Mouse (Mus musculus) CH12F3 (cell line): ENCODE data around the gene Lrch1.

Experiments used
- in situ Hi-C: fragments of 300-500 bp; cut with MboI; formaldehyde crosslinking; loops from 2 replicates; pipeline ENCODE4 v1.14.3; 2020; ENCODE audit warnings: low sequenced_read_pairs

The Lrch1 gene

GRCm38 (mm10) chr14:74922039-74922736 lies 25.5 kb downstream of the Lrch1 start:
- in situ Hi-C loops, result no loop called here

GRCm38 (mm10) chr14:74921471-74921870 lies 26.2 kb downstream of the Lrch1 start:
- in situ Hi-C loops, result no loop called here

DNA sequence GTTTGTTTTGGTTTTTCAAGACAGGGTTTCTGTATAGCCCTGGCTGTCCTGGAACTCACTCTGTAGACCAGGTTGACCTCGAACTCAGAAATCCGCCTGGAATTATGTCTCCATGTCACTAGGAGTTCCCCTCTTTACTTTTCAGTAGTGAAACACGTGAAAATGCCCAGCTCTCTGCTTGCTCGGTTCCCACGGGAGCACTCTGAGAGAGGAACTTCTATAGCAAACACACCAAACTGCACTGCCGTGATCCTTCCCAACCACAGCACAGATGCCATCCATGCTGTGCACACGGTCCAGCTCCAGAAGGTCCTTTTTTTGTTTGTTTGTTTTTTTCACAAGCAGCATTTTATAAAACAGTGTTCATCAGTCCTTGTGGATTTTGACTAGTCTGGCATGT lies 28.5 kb downstream of the Lrch1 start:
- in situ Hi-C loops, result no loop called here

GRCm38 (mm10) chr14:74918521-74919103 lies 29.1 kb downstream of the Lrch1 start:
- in situ Hi-C loops, result no loop called here

DNA sequence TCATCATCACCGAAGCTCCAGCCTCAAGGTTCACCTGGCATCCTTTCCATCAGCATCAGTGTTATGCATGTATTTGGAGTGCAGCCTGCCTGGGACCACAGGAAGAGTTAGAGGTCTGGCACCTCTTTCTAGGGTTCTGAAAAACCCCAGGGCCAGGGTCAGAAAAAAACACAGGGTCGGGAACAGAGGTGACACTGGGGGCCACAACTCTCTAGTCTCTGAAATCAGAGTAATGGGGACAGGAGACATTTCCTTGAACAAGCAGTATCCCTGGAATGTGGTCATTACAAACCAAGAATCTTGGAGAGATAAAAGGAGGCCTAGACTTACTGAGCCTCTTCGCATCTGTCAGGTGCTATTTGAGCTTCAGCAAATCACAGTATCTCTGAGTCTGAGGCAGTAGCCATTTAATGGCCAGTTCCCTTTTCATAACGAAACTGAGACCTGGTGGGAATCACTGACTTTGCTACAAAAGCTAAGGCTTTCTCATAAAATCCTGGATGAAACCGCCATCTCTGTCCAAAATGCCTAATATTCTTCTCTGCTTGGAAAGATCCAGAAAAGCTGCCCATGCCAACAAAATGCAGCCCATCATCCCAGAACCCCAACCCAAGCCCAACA lies 30.1 kb downstream of the Lrch1 start:
- in situ Hi-C loops, result no loop called here

DNA sequence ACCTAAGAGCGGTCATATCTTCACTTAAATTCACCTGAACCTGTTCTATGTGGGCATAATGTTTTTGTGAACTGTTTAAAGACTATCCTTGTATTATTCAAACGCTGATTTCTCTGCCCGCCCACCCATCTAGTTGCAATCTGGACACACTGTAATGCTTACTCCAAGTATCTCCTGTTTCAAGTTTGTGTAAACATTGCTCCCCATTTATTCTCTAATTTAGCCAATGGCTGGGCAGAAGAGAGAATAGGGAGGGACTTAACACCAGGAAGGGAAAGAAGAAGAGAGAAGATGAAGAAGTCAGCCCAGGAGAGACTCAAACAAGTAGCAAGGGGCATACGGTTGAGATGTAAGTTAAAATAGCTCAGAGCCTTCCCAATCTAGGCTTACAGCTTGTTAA lies 31.0 kb downstream of the Lrch1 start:
- in situ Hi-C loops, result no loop called here

GRCm38 (mm10) chr14:74916075-74916474 lies 31.6 kb downstream of the Lrch1 start:
- in situ Hi-C loops, result no loop called here

GRCm38 (mm10) chr14:74915658-74916057 lies 32.0 kb downstream of the Lrch1 start:
- in situ Hi-C loops, result no loop called here

DNA sequence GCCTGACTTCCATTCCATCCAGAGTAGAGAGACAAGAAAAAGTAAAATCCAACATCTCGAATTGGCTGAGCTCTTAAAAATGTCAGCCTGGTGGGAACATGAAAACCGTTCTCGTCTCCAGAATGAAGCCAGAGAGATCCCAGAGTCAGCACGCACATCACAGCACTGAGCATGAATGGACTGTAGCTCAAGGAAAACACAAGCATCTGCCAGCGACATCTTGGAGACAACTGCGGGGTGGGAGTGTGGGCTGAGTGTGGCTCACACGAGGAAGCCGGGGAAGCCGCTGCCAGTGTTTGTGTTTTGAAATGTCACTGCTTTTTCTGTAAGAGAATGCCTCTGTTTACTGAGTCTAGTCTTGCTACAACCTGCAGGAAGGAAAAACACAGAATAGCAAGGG lies 32.7 kb downstream of the Lrch1 start:
- in situ Hi-C loops, result no loop called here

DNA sequence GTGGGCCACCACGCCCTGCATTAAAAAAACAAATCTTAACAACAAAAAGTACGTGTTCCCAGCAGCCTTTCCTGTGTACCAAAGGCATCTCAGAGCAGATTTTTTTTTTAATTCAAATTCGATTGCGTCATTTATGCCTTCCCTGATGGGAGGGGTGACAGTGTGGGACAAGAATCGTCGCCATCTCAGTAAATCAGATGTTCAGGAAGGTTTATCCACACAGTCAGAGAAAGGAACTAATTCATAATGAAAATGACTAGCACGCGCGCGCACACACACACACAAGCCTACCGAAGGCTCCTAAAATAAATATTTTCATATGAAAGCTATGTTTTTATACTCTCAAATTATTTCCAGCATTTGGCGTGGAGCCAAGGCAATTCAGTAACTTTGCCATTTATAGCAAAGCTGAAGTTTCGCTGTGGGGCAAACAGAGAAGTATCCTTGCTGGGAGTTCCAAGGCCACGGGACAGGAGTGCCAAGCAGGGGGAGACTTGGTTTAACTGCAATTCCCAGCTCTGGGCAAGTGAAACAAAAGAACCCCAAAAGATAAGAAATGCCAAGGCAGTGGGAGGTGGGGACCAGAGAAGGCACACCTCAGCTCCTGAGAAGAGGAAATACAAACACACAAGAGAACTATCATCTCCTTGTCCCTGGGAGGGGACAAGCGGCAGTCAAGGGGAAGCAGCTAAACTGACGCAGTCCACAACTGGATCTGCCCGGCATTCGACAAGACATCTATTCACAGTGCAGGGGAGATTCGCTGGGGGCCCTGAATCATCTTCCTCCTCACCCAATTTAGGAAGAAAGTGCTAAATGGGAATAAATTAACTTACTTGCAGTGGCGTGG lies 34.1 kb downstream of the Lrch1 start:
- in situ Hi-C loops, result no loop called here

- in situ Hi-C loops, result no loop called here
Observed at GRCm38 (mm10) chr14:74910363-74910762, 37.3 kb downstream of the Lrch1 start.

DNA sequence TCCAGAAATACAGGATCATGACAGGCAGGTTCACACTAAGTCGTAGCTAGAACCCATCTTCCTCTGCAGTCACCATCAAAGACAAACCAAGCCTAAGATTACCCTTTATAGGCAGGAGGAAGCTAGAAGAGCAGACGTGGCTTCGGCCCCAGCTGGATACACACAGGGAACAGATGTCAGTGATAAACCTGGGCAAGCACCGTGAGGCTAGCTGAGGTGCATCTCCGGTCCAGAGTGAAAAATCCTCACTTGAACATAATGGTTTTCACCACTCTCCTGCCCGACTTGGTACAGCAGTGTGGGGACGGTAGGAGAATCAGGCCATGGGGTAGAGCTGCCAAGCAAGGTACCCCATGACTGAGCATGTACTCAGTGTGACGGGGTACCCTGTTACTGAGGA lies 38.7 kb downstream of the Lrch1 start:
- in situ Hi-C loops, result no loop called here

DNA sequence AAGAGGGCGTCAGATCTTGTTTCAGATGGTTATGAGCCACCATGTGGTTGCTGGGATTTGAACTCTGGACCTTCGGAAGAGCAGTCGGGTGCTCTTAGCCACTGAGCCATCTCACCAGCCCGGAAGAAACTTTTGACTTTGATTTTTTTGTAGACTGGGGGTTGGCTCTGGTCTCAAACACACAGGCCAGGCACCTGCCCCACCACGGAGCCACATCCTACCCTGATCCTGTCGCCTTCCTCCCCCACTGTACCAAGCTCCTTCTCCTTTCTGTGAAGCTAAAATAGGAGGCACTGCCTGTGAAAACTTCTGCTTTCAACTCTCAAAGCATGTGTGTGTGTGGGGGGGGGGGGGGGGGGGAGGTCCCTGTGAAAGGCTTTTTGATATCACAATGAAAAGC lies 39.4 kb downstream of the Lrch1 start:
- in situ Hi-C loops, result no loop called here

- in situ Hi-C loops, result no loop called here
Observed at GRCm38 (mm10) chr14:74907706-74908105, 40.0 kb downstream of the Lrch1 start.

DNA sequence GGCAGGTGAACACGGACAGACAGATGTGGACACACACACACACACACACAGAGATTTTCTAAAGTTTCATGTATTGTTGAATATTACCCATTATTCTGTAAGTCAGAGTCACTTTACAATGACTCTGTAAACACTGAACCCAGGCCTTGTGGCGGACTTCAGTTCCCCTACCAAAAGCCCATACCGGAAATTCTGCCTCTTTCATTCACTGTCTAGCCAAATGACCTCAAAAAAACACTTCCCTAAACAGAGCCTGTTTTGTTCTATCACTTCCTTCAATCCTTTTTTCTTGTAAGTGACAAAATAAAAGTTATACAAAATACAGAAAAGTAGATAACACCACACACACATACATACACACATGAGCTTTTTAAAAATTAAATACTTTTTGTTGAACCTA lies 41.7 kb downstream of the Lrch1 start:
- in situ Hi-C loops, result no loop called here

DNA sequence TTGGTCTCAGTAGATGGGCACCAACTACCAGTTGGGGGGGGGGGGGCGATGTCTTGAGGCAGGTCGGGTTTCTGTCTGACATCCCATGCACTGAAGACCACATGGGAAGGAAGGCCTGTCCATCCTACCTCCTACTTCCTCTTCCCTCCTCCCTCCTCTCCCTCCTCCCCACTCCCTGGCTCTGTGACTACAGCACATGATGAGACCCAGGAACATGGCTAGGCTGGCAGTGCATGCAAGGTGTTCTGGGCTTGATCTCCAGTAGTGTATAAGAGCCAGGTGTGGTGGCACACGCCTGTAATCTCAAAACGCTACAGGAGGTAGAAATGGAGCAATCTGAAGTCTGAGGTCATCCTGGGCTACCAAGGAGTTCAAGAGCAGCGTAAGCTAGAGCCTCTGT lies 43.2 kb downstream of the Lrch1 start:
- in situ Hi-C loops, result no loop called here

DNA sequence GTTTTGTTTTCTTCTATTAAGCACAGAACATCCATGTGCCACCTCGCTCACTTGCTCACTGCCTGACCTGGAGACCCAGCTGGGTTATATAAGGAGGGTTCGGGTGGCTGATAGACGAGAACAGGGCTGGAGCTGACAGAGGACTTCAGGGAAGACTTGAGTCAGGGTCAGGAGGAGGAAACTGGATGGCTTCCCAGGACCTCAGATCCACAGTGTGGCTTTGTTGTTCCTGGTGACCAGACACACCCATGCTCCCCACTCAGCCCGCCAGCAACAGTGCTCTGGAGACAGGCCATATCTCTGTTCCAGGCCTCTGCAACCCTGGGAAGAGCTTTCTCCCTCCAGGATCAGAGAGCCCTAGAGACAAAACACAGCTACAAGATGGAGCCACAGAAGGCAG lies 44.6 kb downstream of the Lrch1 start:
- in situ Hi-C loops, result no loop called here

DNA sequence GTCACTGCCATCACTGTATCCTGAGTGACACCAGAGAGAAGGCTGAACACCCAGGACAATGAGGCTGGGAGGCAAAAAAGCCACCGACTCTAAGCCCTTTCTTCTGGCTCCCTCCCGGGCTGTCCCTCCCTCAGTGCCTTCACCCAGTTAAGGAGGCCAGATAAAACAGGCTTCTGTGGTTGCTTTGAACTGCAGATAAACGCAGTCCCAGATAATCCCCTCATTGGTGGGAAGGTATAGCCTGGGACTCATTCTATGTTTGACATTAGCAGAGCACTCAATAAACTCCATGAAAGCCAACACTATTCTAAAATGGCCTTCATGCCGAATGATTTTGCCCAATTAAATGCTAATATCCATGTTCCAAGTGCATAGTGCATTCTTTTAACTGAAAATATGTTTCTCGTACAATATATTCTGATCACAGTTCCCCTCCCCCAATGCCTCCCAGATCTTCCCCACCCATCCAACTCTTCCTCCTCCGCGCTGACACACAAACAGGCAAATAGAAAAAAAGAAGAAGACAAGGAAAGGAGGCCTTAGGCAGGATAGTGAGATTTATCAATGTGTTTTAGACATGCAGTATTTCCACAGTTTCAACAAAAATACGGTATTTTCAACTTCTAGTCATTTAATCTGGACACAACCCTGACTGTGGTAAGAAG lies 46.8 kb downstream of the Lrch1 start:
- in situ Hi-C loops, result no loop called here

DNA sequence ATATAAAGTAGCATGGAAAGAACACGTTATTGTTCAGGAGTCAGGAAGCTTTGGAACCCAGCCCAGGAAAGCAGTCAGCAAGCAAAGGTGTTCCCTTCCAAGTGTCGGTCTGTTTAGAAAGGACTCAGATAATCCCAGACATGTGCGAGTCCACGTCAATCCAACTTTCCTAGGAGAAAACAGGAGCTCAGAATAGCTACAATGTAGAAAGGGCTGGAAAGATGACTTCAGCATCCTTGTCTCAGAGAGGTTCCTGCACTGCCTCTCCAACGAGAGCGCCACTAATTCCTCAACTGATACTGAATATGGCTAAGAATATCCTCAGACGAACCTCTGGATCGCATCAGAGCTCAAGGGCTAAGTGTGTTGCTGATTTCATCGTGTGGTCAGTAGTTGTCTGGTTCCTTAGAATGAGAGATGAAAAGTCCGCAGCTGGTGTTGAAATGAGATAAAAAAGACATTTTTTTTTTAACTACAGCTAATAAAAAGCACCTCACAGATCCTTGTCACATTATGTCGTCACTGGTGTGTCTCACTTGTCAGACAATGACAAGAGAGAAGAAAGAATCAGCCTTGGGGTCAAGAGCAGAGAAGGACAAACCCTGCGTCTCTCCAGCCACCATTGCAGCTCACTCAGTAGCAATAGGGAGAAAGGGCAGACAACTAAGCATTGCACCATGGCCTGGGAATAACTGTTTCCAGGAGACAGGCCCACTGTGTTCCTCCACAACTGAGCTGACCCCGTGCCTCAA lies 47.5 kb downstream of the Lrch1 start:
- in situ Hi-C loops, result no loop called here

DNA sequence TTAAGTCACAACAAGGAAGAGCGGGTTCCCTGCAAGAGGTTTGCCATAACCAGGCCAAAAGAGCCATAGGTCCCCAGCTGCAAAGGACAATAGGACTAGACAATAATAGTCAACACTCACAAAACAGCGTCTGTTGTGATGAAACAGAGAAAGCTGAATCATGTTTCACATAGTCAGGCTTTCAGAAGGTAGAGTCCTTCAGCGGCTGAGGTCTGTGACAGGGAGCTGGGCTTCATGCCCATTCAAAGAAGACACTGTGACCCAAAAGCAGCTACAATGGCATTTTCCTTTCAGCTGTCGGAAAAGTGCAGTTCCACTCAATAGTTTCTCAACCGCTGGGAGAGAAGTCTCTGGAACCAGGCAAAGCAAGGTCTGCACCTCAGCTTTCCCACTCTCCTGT lies 48.7 kb downstream of the Lrch1 start:
- in situ Hi-C loops, result no loop called here
